In the genomic region with DNA sequence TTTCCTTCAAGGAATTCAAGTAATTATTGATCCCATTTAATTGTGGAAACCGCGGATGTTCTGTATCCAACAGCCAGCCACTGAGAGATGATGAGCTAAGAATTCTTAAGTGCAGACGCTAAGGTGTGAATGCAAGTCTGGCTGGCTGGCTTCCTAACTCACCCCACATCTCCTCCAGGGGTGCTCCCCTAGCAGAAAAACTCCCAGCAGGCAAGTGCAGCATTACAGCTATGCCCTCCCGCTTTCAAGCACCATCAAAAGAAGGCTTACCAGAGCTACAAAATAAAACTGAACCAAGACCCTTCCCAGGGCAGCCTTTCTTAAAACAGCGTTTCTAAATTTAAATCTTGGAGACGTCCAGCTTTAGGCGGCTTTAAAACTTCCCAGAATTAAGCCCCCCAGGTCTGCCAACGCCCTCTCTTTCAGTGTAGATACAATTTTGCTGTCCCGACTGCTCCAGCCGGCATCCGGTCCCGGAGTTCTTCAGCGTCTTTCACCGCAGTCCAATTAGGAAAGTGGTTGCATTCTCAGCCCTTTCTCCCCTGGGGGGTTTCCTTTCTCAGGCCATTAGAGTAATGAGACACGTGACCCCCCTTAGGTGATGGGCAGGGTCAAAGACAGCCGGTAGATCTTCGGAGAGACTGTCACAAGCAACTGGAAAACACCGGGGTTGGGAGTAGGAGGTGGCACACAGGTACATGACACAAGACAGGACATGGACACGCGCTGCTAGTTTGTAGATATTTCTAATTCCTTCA, we compare ENCODE assay signal across 8 mouse cellular contexts. TPM values are rescaled to one million over a fixed set of nuclear protein-coding genes. Genes with fewer than 3 reads are reported as not detected.
A peak's percentile ranks its signal among the peaks of the same experiment; 100 is the strongest.
DNase-seq lines count a peak whose midpoint lies in the region; ATAC-seq lines count a peak whose summit lies in the region.

No protein-coding gene starts in this region.

- peaks cover 11% of the 10 kb centered on the region for H3K27me3 ChIP-seq in embryonic facial prominence, embryonic 15.5 days
- H3K27me3 ChIP-seq in limb, embryonic 10.5 days (ENCODE audit: low read depth, poor library complexity, severe bottlenecking) = peaks cover 14% of the 10 kb centered on the region
- H3K27me3 ChIP-seq in neural tube, embryonic 15.5 days (replicated peaks) = peaks cover 6% of the 10 kb centered on the region

- H3K4me1 ChIP-seq in embryonic facial prominence, embryonic 15.5 days = peaks cover 4% of the 10 kb centered on the region; the same call in 1 of the 2 replicates
- H3K4me1 ChIP-seq in limb, embryonic 10.5 days = peaks cover 22% of the 10 kb centered on the region
- peaks cover 10% of the 10 kb centered on the region for H3K4me1 ChIP-seq in neural tube, embryonic 15.5 days

- H3K4me3 ChIP-seq in embryonic facial prominence, embryonic 15.5 days (replicated peaks) = peak overlapping the region; percentile 14
- peak overlapping the region; percentile 45 for H3K4me3 ChIP-seq in limb, embryonic 10.5 days
- H3K4me3 ChIP-seq in neural tube, embryonic 15.5 days (replicated peaks) = peak overlapping the region; percentile 23

- peak; percentile 24 to 64 for DNase-seq in left cerebral cortex, postnatal 25 days (ENCODE audit: low spot score in 2 of 2)
- no peak for DNase-seq in left cerebral cortex, adult 8-10 months (ENCODE audit: low spot score in 2 of 2)
- peak; percentile 62 for DNase-seq in limb, embryonic 10.5 days (ENCODE audit: low spot score)
- DNase-seq in ovary, postnatal 10 days (ENCODE audit: low spot score) = no peak
- no peak for DNase-seq in layer of hippocampus, postnatal 25 days (ENCODE audit: extremely low spot score in 1 of 2, low spot score in 1 of 2)
- DNase-seq in spleen, adult 12 weeks (ENCODE audit: low spot score) = no peak

- H3K4me2 ChIP-seq in embryonic facial prominence, embryonic 15.5 days (replicated peaks) = peak overlapping the region; percentile 39
- peak overlapping the region; percentile 54 for H3K4me2 ChIP-seq in neural tube, embryonic 15.5 days

- intact Hi-C loops in left cerebral cortex, postnatal 25 days (cut with DNase I) = no loop called here

- no peak overlapping the region for H3K9ac ChIP-seq in embryonic facial prominence, embryonic 15.5 days
- H3K9ac ChIP-seq in neural tube, embryonic 15.5 days (replicated peaks) = no peak overlapping the region

- H3K9me3 ChIP-seq in embryonic facial prominence, embryonic 15.5 days (replicated peaks) = no peaks in the 10 kb centered on the region
- no peaks in the 10 kb centered on the region for H3K9me3 ChIP-seq in limb, embryonic 10.5 days (replicated peaks)
- no peaks in the 10 kb centered on the region for H3K9me3 ChIP-seq in neural tube, embryonic 15.5 days (replicated peaks)

- H3K36me3 ChIP-seq in embryonic facial prominence, embryonic 15.5 days = no peaks in the 10 kb centered on the region
- no peaks in the 10 kb centered on the region for H3K36me3 ChIP-seq in limb, embryonic 10.5 days
- no peaks in the 10 kb centered on the region for H3K36me3 ChIP-seq in neural tube, embryonic 15.5 days

- H3K27ac ChIP-seq in embryonic facial prominence, embryonic 15.5 days (replicated peaks) = no peak overlapping the region
- peak overlapping the region; percentile 53 for H3K27ac ChIP-seq in limb, embryonic 10.5 days
- no peak overlapping the region for H3K27ac ChIP-seq in neural tube, embryonic 15.5 days (replicated peaks)

- 5% methylated on average over 20 of the region's 20 CpGs for WGBS in embryonic facial prominence, embryonic 15.5 days
- 13% methylated on average over 20 of the region's 20 CpGs for WGBS in limb, embryonic 10.5 days
- 8% methylated on average over 20 of the region's 20 CpGs for WGBS in neural tube, embryonic 15.5 days

- no peak for ATAC-seq in embryonic facial prominence, embryonic 15.5 days (ENCODE audit: insufficient number of reproducible peaks, low FRiP score, low TSS enrichment, low read depth)
- peak; percentile 54 for ATAC-seq in neural tube, embryonic 15.5 days (ENCODE audit: low FRiP score)

RNA-seq across cellular contexts. Expression of a gene that starts 22.5 kb away (rescaled TPM):
- 10 to 100 TPM; 39.1 to 40.7 TPM for total RNA-seq in left cerebral cortex, postnatal 25 days (2021)
- 10 to 100 TPM; 28.2 to 32.0 (median 29.1) TPM for total RNA-seq in left cerebral cortex, adult 8-10 months (2022)
- polyA plus RNA-seq in embryonic facial prominence, embryonic 15.5 days (2015; fragmentation: Nextera tagmentation; extraction: Ambion mirVana) = 0.23 and 0.24 TPM in 2 replicates
- 0.09 and 0.10 TPM in 2 replicates for polyA plus RNA-seq in limb, embryonic 10.5 days (2016; fragmentation: Nextera tagmentation; extraction: Ambion mirVana)
- polyA plus RNA-seq in neural tube, embryonic 15.5 days (2015; fragmentation: Nextera tagmentation; extraction: Ambion mirVana) = 6.5 and 8.8 TPM in 2 replicates
- total RNA-seq in layer of hippocampus, postnatal 25 days (2021) = 10 to 100 TPM; 51.9 to 53.2 TPM

RNA-seq across cellular contexts. Expression of a gene that starts 55.5 kb away (rescaled TPM):
- 1 to 10 TPM; 2.4 to 2.8 TPM for total RNA-seq in left cerebral cortex, postnatal 25 days (2021)
- total RNA-seq in left cerebral cortex, adult 8-10 months (2022) = 1 to 10 TPM; 3.2 to 7.3 (median 5.4) TPM
- polyA plus RNA-seq in embryonic facial prominence, embryonic 15.5 days (2015; fragmentation: Nextera tagmentation; extraction: Ambion mirVana) = 8.7 and 11.8 TPM in 2 replicates
- 7.0 and 7.1 TPM in 2 replicates for polyA plus RNA-seq in limb, embryonic 10.5 days (2016; fragmentation: Nextera tagmentation; extraction: Ambion mirVana)
- polyA plus RNA-seq in neural tube, embryonic 15.5 days (2015; fragmentation: Nextera tagmentation; extraction: Ambion mirVana) = 3.3 and 5.5 TPM in 2 replicates
- 1 to 10 TPM; 1.7 to 1.9 TPM for total RNA-seq in layer of hippocampus, postnatal 25 days (2021)

Comparison
In these comparisons a context has a peak if more than half of its experiments do, and no peak if none do; other contexts are left out.
1. DNase-seq: peak in left cerebral cortex, postnatal 25 days (2 of 2) and limb, embryonic 10.5 days (single experiment); none in left cerebral cortex, adult 8-10 months (0 of 2), ovary, postnatal 10 days (single experiment), layer of hippocampus, postnatal 25 days (0 of 2) and spleen, adult 12 weeks (single experiment).
2. Peak in every context shown above with its lines, with median percentiles within 50 percentile points of each other: H3K4me3 ChIP-seq.